Mouse (Mus musculus) olfactory bulb, adult 2 months (tissue): ENCODE measurements around the gene Dnajc6. TPM values are rescaled to one million over a fixed set of nuclear protein-coding genes. Genes with fewer than 3 reads are reported as not detected.

Experiments used
- H3K27ac ChIP-seq: fragments of 200-500 bp; 2 replicates; pipeline ENCODE4 v1.5.1; 2012; ENCODE audit warnings: low read depth, low read length; ENCODE audit not compliant: insufficient read depth
- H3K4me1 ChIP-seq: fragments of 200-500 bp; 2 replicates; pipeline ENCODE4 v1.6.1; 2012; ENCODE audit warnings: low read length; ENCODE audit not compliant: control insufficient read depth, insufficient read depth
- H3K4me3 ChIP-seq: fragments of 200-500 bp; 2 replicates; pipeline ENCODE4 v1.5.1; 2012; ENCODE audit warnings: mild to moderate bottlenecking, low read depth, low read length, moderate library complexity; ENCODE audit not compliant: insufficient read depth
- CTCF ChIP-seq: fragments of 200-500 bp; IDR thresholded peaks from 2 replicates; pipeline ENCODE4 v1.5.1; 2012; ENCODE audit warnings: low read depth, mild to moderate bottlenecking, low read length, moderate library complexity; ENCODE audit not compliant: insufficient read depth
- POLR2A ChIP-seq: fragments of 200-500 bp; IDR thresholded peaks from 2 replicates; pipeline ENCODE4 v1.6.1; 2012; ENCODE audit warnings: mild to moderate bottlenecking, low read depth, low read length, moderate library complexity; ENCODE audit not compliant: insufficient read depth
- WGBS: fragments of 180-500 bp; shearing (Covaris S2); methylation state at CpG from one replicate; pipeline ENCODE4 v1.1.7; 2018; 5-methylcytosine and 5-hydroxymethylcytosine counted together
- polyA plus RNA-seq: library from polyadenylated mRNA; stranded (reverse); fragments of >200 nt; gene quantifications from 2 replicates; pipeline ENCODE4 v1.2.4, GENCODE M21; 2012; ENCODE audit warnings: low replicate concordance; ENCODE audit not compliant: missing spikeins, insufficient read depth, insufficient read length

Gene Dnajc6
- polyA plus RNA-seq, 1 experiment: not detected

DNA sequence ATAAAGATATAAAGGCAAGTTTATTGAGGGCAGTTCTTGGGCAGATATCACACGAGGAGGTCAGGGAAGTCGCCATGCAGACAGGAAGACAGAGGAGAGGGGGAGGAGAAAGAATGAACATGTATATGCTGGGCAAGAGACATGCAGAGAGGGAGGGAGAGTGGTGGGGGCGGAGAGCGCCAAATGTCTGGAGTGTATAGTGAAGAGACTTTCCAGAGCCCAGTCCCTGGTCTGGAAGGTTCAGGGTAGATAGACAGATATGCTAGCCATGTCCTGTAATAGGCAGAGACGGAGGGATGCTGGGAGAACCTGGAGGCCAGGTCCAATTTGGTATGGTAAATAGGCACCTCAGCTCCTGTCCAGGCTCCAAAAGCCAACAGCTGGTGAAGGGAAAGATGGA is 83.1 kb downstream of the Dnajc6 start:
- TF ChIP-seq CTCF (no peak), POLR2A (no peak)
- Histone ChIP-seq H3K4me1 (peaks cover 14% of the 10 kb centered on the region), H3K27ac (no peak overlapping the region), H3K4me3 (no peak overlapping the region)
- WGBS: 89% methylated on average over 5 of the region's 5 CpGs

GRCm38 (mm10) chr4:101581156-101581555 is 84.7 kb downstream of the Dnajc6 start:
- TF ChIP-seq POLR2A: no peak
- no peak for TF ChIP-seq CTCF
- 90% methylated on average over 4 of the region's 4 CpGs for WGBS
- Histone ChIP-seq H3K4me1 (peaks cover 17% of the 10 kb centered on the region), H3K4me3 (no peak overlapping the region), H3K27ac (no peak overlapping the region)

GRCm38 (mm10) chr4:101582882-101583281 is 86.4 kb downstream of the Dnajc6 start:
- Histone ChIP-seq H3K4me3 (no peak overlapping the region), H3K27ac (no peak overlapping the region), H3K4me1 (peaks cover 17% of the 10 kb centered on the region)
- TF ChIP-seq POLR2A (no peak), CTCF (no peak)
- 88% methylated on average over 2 of the region's 2 CpGs for WGBS

DNA sequence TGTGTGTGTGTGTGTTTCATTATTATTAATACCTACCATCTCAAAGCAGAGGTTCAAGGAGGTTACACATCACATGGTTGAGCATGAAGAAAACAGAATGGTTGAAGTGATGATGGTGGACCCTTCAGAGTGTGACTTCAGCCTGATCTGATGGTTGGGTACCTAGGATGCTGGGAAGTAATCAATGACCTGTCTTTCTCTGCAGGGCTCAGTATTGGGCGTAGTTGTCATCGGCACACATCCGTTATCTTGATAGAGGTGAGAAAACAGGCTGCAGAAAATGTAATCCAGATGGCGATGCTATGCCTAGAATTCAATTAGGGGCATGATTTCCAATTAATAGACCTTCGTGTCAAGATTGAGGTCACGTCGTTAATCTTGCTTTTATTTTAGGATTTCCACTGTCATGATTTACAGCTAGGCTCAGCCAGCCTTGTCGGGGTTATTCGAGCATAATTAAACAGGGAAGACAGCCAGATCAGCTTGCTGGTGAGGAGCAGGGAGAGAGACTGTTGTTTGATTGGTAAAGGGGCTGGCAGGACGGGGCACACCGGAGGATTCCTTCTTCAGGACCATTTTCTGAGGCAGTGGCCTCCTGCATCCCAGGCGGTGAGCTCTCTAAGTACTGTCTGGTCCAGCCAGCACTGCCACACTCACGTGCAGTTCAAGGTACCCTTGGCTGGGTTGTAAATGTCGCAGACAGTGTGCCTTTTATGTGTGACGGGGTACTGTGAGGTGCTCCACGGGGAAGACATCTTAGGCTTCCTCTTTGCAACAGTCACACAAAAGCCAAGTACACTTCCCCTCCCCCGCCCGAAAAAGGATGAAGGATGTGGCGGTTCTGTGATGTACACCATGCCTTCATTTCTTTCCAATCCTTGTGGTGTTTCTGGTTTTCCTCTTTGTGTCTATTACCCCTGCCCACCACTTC is 88.3 kb downstream of the Dnajc6 start:
- H3K4me3 ChIP-seq: no peak overlapping the region
- WGBS: 63% methylated on average over 19 of the region's 19 CpGs
- TF ChIP-seq POLR2A: no peak
- no peak overlapping the region for H3K27ac ChIP-seq
- peaks cover 15% of the 10 kb centered on the region for H3K4me1 ChIP-seq

DNA sequence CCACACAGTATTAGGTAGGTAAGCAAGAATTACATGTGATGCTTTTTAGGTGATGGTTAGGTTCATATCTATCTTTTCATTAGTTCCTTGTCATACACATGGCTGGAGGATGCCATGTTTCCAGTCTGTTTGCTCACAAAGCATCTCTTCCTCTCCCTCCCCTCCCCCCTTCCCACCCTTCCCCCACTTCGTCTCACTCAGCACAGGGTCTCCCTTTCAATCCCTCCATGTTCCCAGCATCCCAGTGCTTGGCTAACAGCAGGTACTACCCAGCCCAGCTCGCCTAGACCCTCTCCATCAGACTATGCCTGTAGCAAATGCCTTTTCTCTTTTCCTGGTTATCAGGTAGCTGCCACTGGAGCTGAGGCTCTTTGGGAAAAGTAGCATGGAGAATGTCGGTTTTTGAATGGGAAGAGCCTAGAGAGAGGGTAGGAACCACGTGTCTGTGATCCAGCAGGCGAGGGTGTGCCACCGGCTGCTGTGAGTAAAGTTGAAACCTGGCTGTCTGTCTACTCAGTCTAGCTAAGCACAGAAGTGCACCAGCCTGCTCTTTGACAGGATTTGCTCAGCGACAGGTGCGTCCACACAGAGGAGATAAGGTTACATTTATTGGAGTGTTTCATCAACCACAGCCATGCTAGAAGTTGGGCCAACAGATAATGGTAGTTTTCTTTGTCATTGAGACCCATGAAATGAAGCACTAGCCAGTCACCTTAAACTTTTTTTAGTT is 89.2 kb downstream of the Dnajc6 start:
- TF ChIP-seq POLR2A (no peak), CTCF (no peak)
- H3K4me3 ChIP-seq: no peak overlapping the region
- 74% methylated on average over 8 of the region's 8 CpGs for WGBS
- H3K4me1 ChIP-seq: peaks cover 15% of the 10 kb centered on the region
- no peak overlapping the region for H3K27ac ChIP-seq

GRCm38 (mm10) chr4:101588932-101589331 is 92.5 kb downstream of the Dnajc6 start:
- H3K4me1 ChIP-seq: peaks cover 10% of the 10 kb centered on the region
- no peak overlapping the region for H3K27ac ChIP-seq
- TF ChIP-seq CTCF: no peak
- no peak for TF ChIP-seq POLR2A
- 32% methylated on average over 8 of the region's 8 CpGs for WGBS
- no peak overlapping the region for H3K4me3 ChIP-seq

- H3K4me1 ChIP-seq: peaks cover 10% of the 10 kb centered on the region
- no peak for TF ChIP-seq POLR2A
- WGBS: 88% methylated on average over 3 of the region's 3 CpGs
- H3K27ac ChIP-seq: no peak overlapping the region
- H3K4me3 ChIP-seq: no peak overlapping the region
Observed at GRCm38 (mm10) chr4:101589771-101590170, 93.3 kb downstream of the Dnajc6 start.

- TF ChIP-seq CTCF (no peak), POLR2A (no peak)
- Histone ChIP-seq H3K27ac (no peak overlapping the region), H3K4me1 (peaks cover 6% of the 10 kb centered on the region; the same call in 1 of the 2 replicates), H3K4me3 (no peak overlapping the region)
- WGBS: 88% methylated on average over 1 of the region's 1 CpGs
Observed at GRCm38 (mm10) chr4:101591400-101591799, 95.0 kb downstream of the Dnajc6 start.

DNA sequence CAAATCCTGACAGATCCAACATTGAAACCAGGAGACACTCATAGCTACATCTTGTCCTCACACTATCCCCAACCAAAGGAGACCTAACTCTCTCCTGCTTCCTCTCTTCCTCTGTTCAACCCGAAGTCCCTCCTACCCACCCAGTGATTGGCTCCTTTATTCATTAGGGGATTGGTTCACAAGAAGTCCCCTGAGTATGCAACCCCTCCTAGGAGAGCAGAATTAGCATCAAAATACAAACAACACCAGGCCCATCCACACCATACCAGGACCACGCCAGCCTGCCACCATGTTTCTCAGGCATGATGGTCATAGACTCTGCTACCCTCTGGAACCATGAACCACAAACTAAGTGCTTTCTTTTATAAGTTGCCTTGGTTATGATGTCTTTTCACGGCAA is 96.0 kb downstream of the Dnajc6 start:
- Histone ChIP-seq H3K4me3 (no peak overlapping the region), H3K4me1 (peaks cover 6% of the 10 kb centered on the region; the same call in 1 of the 2 replicates), H3K27ac (no peak overlapping the region)
- TF ChIP-seq POLR2A: no peak
- TF ChIP-seq CTCF: no peak
- 90% methylated on average over 3 of the region's 3 CpGs for WGBS
